Comparison of ENCODE assay signal across 8 mouse cellular contexts in genomic region chr5:114647211-114647974, GRCm38 (mm10). TPM values are rescaled to one million over a fixed set of nuclear protein-coding genes. Genes with fewer than 3 reads are reported as not detected.
DNase-seq lines count a peak whose midpoint lies in the region; ATAC-seq lines count a peak whose summit lies in the region.

No protein-coding gene starts in this region.

- 7% methylated on average over 27 of the region's 27 CpGs for WGBS in forebrain, embryonic 10.5 days
- WGBS in liver, embryonic 16.5 days (ENCODE audit: insufficient replicate concordance), result 2% methylated on average over 27 of the region's 27 CpGs
- 3% methylated on average over 27 of the region's 27 CpGs for WGBS in neural tube, embryonic 12.5 days

- H3K4me2 ChIP-seq in liver, embryonic 16.5 days (ENCODE audit: low read depth, low read length), result peak overlapping the region; percentile 61
- peak overlapping the region; percentile 61 for H3K4me2 ChIP-seq in neural tube, embryonic 12.5 days (replicated peaks)

- peak; percentile 43 for DNase-seq in adrenal gland, adult 2 months
- no peak for DNase-seq in adrenal gland, postnatal 4 days (ENCODE audit: low spot score in 2 of 2)
- DNase-seq in NIH3T3 (ENCODE audit: low read depth), result peak; percentile 26
- peak; percentile 58 for DNase-seq in forebrain, embryonic 10.5 days (ENCODE audit: extremely low spot score, low spot score)
- DNase-seq in induced T-regulatory cell, adult 2 months (ENCODE audit: low read depth), result peak; percentile 29
- DNase-seq in layer of hippocampus, adult 11-12 months (ENCODE audit: low spot score), result no peak

- H3K9ac ChIP-seq in liver, embryonic 16.5 days (ENCODE audit: low read depth, low read length), result 0 out of 2 replicates have a peak overlapping the region, but pooled peaks have one; percentile 7
- 0 out of 2 replicates have a peak overlapping the region, but pooled peaks have one; percentile 26 for H3K9ac ChIP-seq in neural tube, embryonic 12.5 days

- no peaks in the 10 kb centered on the region for H3K9me3 ChIP-seq in forebrain, embryonic 10.5 days
- H3K9me3 ChIP-seq in liver, embryonic 16.5 days (replicated peaks; ENCODE audit: control insufficient read depth, low read length), result no peaks in the 10 kb centered on the region
- H3K9me3 ChIP-seq in neural tube, embryonic 12.5 days, result no peaks in the 10 kb centered on the region

- peak overlapping the region; percentile 68 for H3K27ac ChIP-seq in forebrain, embryonic 10.5 days
- H3K27ac ChIP-seq in liver, embryonic 16.5 days (ENCODE audit: low read length), result no peak overlapping the region
- H3K27ac ChIP-seq in neural tube, embryonic 12.5 days, result no peak overlapping the region

- no peaks in the 10 kb centered on the region for H3K36me3 ChIP-seq in forebrain, embryonic 10.5 days (replicated peaks)
- H3K36me3 ChIP-seq in liver, embryonic 16.5 days (ENCODE audit: control insufficient read depth, insufficient read depth), result no peaks in the 10 kb centered on the region
- no peaks in the 10 kb centered on the region for H3K36me3 ChIP-seq in neural tube, embryonic 12.5 days

- peaks cover 65% of the 10 kb centered on the region for H3K4me1 ChIP-seq in forebrain, embryonic 10.5 days
- peaks cover 4% of the 10 kb centered on the region; the same call in 1 of the 2 replicates for H3K4me1 ChIP-seq in liver, embryonic 16.5 days (ENCODE audit: control insufficient read depth, low read depth, low read length)
- peaks cover 17% of the 10 kb centered on the region for H3K4me1 ChIP-seq in neural tube, embryonic 12.5 days

- peak overlapping the region; percentile 45 for H3K4me3 ChIP-seq in forebrain, embryonic 10.5 days
- peak overlapping the region; percentile 31 for H3K4me3 ChIP-seq in liver, embryonic 16.5 days (ENCODE audit: low read depth, low read length)
- peak overlapping the region; percentile 18 for H3K4me3 ChIP-seq in neural tube, embryonic 12.5 days

- peaks cover 76% of the 10 kb centered on the region for H3K27me3 ChIP-seq in forebrain, embryonic 10.5 days (ENCODE audit: poor library complexity, severe bottlenecking)
- peaks cover 4% of the 10 kb centered on the region; the same call in 1 of the 2 replicates for H3K27me3 ChIP-seq in liver, embryonic 16.5 days (ENCODE audit: control insufficient read depth, insufficient read depth, low read depth, low read length)
- H3K27me3 ChIP-seq in neural tube, embryonic 12.5 days (replicated peaks), result peaks cover 16% of the 10 kb centered on the region

- ATAC-seq in liver, embryonic 16.5 days (ENCODE audit: low read depth), result peak; percentile 54
- ATAC-seq in neural tube, embryonic 12.5 days (ENCODE audit: low FRiP score, low read depth), result peak; percentile 55

RNA-seq across cellular contexts. Expression of gene Trpv4, which starts 10.8 kb away (rescaled TPM):
- 1 to 10 TPM; 2.5 to 3.1 TPM for total RNA-seq in adrenal gland, adult 2 months (2021)
- polyA plus RNA-seq in adrenal gland, adult 2 months (2012; rRNA removed), result 4.5 and 5.4 TPM in 2 replicates
- 1 to 10 TPM; 2.4 to 8.0 TPM for total RNA-seq in adrenal gland, postnatal 4 days (2021)
- polyA plus RNA-seq in forebrain, embryonic 10.5 days (2016; fragmentation: Nextera tagmentation; extraction: Ambion mirVana), result 0.17 and 0.31 TPM in 2 replicates
- polyA plus RNA-seq in liver, embryonic 16.5 days (2015; fragmentation: Nextera tagmentation; extraction: Ambion mirVana), result 0.44 and 0.53 TPM in 2 replicates
- 0.95 and 1.1 TPM in 2 replicates for polyA plus RNA-seq in neural tube, embryonic 12.5 days (2016; fragmentation: Nextera tagmentation; extraction: Ambion mirVana)

RNA-seq across cellular contexts. Expression of gene Gltp, which starts 43.4 kb away (rescaled TPM):
- total RNA-seq in adrenal gland, adult 2 months (2021), result 10 to 100 TPM; 48.5 to 64.7 TPM
- polyA plus RNA-seq in adrenal gland, adult 2 months (2012; rRNA removed), result 135 and 167 TPM in 2 replicates
- total RNA-seq in adrenal gland, postnatal 4 days (2021), result 10 to 100 TPM; 49.5 to 53.4 TPM
- polyA plus RNA-seq in forebrain, embryonic 10.5 days (2016; fragmentation: Nextera tagmentation; extraction: Ambion mirVana), result 86.9 and 88.8 TPM in 2 replicates
- polyA plus RNA-seq in liver, embryonic 16.5 days (2015; fragmentation: Nextera tagmentation; extraction: Ambion mirVana), result 28.6 and 30.3 TPM in 2 replicates
- polyA plus RNA-seq in neural tube, embryonic 12.5 days (2016; fragmentation: Nextera tagmentation; extraction: Ambion mirVana), result 58.6 and 61.0 TPM in 2 replicates

Comparison
In these comparisons a context has a peak if more than half of its experiments do, and no peak if none do; other contexts are left out.
1. DNase-seq: peak in adrenal gland, adult 2 months (single experiment), NIH3T3 (single experiment), forebrain, embryonic 10.5 days (single experiment) and induced T-regulatory cell, adult 2 months (single experiment); none in adrenal gland, postnatal 4 days (0 of 2) and layer of hippocampus, adult 11-12 months (single experiment).
2. Peak in every context shown above with its lines, with median percentiles within 50 percentile points of each other: H3K4me3 ChIP-seq.